ENCODE assay signal across 8 mouse cellular contexts in the genomic region with DNA sequence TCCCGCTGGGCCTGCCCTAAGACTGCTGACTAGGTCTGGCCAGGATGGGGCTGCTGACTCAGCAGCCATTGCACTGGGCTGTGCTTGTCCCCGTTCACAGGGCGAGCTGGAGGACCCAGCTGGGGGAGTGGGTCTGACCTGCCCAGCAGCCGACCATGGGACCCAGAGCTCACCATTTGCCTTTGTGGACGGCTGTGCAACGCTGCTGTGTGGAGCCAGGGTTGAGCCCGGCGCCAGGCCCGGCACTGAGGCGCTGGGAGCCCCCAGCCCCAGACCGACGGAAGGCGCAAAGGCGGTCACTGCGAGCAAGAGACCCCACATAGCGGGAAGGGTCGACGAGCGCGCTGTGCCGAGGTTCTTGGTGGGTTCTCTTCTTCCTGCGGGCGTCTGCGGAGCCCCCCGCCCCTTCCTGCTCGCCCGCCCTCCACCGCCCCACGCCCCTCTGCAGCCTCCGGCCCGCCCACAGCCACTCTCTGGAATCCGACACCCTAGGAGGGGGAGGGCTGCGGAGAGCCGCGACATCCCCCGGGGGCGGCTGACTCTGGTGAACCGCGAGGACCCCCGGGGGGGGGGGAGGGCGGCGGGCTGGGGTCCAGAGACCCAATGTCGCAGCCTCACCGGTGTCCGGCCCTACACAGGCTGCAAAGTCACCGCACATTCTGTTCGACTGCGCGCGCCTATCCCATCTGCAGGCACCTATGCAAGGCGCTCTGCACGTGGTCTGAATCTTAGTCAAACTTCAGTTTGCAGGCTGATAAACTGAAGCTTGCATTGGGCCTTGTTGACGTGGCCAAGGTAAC. TPM values are rescaled to one million over a fixed set of nuclear protein-coding genes. Genes with fewer than 3 reads are reported as not detected.
DNase-seq lines count a peak whose midpoint lies in the region; ATAC-seq and TF ChIP-seq lines count a peak whose summit lies in the region.

A gene (minus strand): TSS at position 389 of the 800 bp plus-strand sequence.

- WGBS in kidney, adult 2 months = 3% methylated on average over 46 of the region's 53 CpGs
- under 1% methylated on average over 41 of the region's 53 CpGs for WGBS in forebrain, embryonic 16.5 days
- 2% methylated on average over 37 of the region's 53 CpGs for WGBS in hindbrain, embryonic 16.5 days

- H3K9ac ChIP-seq in forebrain, embryonic 16.5 days (replicated peaks; ENCODE audit: low read depth, low read length) = peak within 1 kb of the TSS; percentile 76
- H3K9ac ChIP-seq in hindbrain, embryonic 16.5 days (ENCODE audit: low read depth, low read length) = peak within 1 kb of the TSS; percentile 80

- TF ChIP-seq CTCF in kidney, adult 2 months (conservative IDR thresholded peaks at IDR 0.05; ENCODE audit: insufficient read depth, insufficient read length, low read depth, low read length) = no peak

- H3K36me3 ChIP-seq in kidney, adult 2 months (ENCODE audit: control insufficient read depth, insufficient read depth, low read length) = no peaks in the 10 kb centered on the region
- no peaks in the 10 kb centered on the region for H3K36me3 ChIP-seq in forebrain, embryonic 16.5 days (ENCODE audit: control insufficient read depth, insufficient read depth)
- H3K36me3 ChIP-seq in hindbrain, embryonic 16.5 days (ENCODE audit: control insufficient read depth, insufficient read depth, low read length) = no peaks in the 10 kb centered on the region

- peak within 1 kb of the TSS; percentile 96 for H3K4me2 ChIP-seq in forebrain, embryonic 16.5 days (ENCODE audit: low read length)
- H3K4me2 ChIP-seq in hindbrain, embryonic 16.5 days (ENCODE audit: low read length) = peak within 1 kb of the TSS; percentile 99

- no peaks in the 10 kb centered on the region for H3K27me3 ChIP-seq in kidney, adult 2 months (replicated peaks; ENCODE audit: control insufficient read depth, insufficient read depth, low read length)
- H3K27me3 ChIP-seq in forebrain, embryonic 16.5 days (replicated peaks; ENCODE audit: control insufficient read depth, insufficient read depth, low read length) = 0 out of 2 replicates have a peak, but pooled peaks cover 2% of the 10 kb centered on the region
- peaks cover 8% of the 10 kb centered on the region for H3K27me3 ChIP-seq in hindbrain, embryonic 16.5 days (replicated peaks; ENCODE audit: control insufficient read depth, insufficient read depth, low read length)

- no peaks in the 10 kb centered on the region for H3K9me3 ChIP-seq in forebrain, embryonic 16.5 days (ENCODE audit: control insufficient read depth, low read length)
- H3K9me3 ChIP-seq in hindbrain, embryonic 16.5 days (ENCODE audit: control insufficient read depth, low read length) = no peaks in the 10 kb centered on the region

- no peak within 1 kb of the TSS for H3K27ac ChIP-seq in kidney, adult 2 months (ENCODE audit: insufficient read depth, low read depth, low read length)
- no peak within 1 kb of the TSS for H3K27ac ChIP-seq in forebrain, embryonic 16.5 days (ENCODE audit: low read length)
- H3K27ac ChIP-seq in hindbrain, embryonic 16.5 days (ENCODE audit: low read depth, low read length) = 0 out of 2 replicates have a peak within 1 kb of the TSS, but pooled peaks have one; percentile 44

- no peaks in the 10 kb centered on the region for H3K4me1 ChIP-seq in kidney, adult 2 months (ENCODE audit: control insufficient read depth, insufficient read depth, low read length)
- peaks cover 15% of the 10 kb centered on the region for H3K4me1 ChIP-seq in forebrain, embryonic 16.5 days (replicated peaks; ENCODE audit: control insufficient read depth, insufficient read depth, low read length)
- H3K4me1 ChIP-seq in hindbrain, embryonic 16.5 days (ENCODE audit: control insufficient read depth, insufficient read depth, low read depth, low read length) = peaks cover 14% of the 10 kb centered on the region

- H3K4me3 ChIP-seq in kidney, adult 2 months (ENCODE audit: insufficient read depth, low read depth, low read length) = peak within 1 kb of the TSS; percentile 29
- peak within 1 kb of the TSS; percentile 61 for H3K4me3 ChIP-seq in forebrain, embryonic 16.5 days (replicated peaks; ENCODE audit: low read length)
- peak within 1 kb of the TSS; percentile 58 for H3K4me3 ChIP-seq in hindbrain, embryonic 16.5 days (ENCODE audit: low read length)

- ATAC-seq in forebrain, embryonic 16.5 days = peak; percentile 84
- ATAC-seq in hindbrain, embryonic 16.5 days = peak; percentile 85

- peak; percentile 9 for DNase-seq in kidney, adult 2 months
- DNase-seq in kidney, adult 11 months = no peak
- DNase-seq in adrenal gland, postnatal 4 days (ENCODE audit: low spot score in 2 of 2) = no peak
- DNase-seq in lung, postnatal 4 days = peak; percentile 19 to 56
- DNase-seq in testis, postnatal 10 days (ENCODE audit: low spot score) = peak; percentile 72
- DNase-seq in layer of hippocampus, adult 18-20 months (ENCODE audit: low spot score in 2 of 2) = no peak

- no peak for TF ChIP-seq POLR2A in kidney, adult 2 months (IDR thresholded peaks at IDR 0.05; ENCODE audit: low read depth, low read length)

RNA-seq across cellular contexts. Expression of the gene that starts here (rescaled TPM):
- 14.7 and 15.0 TPM in 2 replicates for polyA plus RNA-seq in kidney, adult 2 months (2012; rRNA removed)
- 10 to 100 TPM; 18.1 to 22.0 TPM for total RNA-seq in adrenal gland, postnatal 4 days (2021)
- polyA plus RNA-seq in forebrain, embryonic 16.5 days (2015; fragmentation: Nextera tagmentation; extraction: Ambion mirVana) = 18.1 and 19.0 TPM in 2 replicates
- 33.6 and 39.3 TPM in 2 replicates for polyA plus RNA-seq in hindbrain, embryonic 16.5 days (2015; fragmentation: Nextera tagmentation; extraction: Ambion mirVana)
- 1 to 10 TPM; 5.8 to 7.3 TPM for total RNA-seq in layer of hippocampus, adult 18-20 months (2021)

Comparison
In these comparisons a context has a peak if more than half of its experiments do, and no peak if none do; other contexts are left out.
1. DNase-seq: peak in kidney, adult 2 months (single experiment), lung, postnatal 4 days (2 of 2) and testis, postnatal 10 days (single experiment); none in kidney, adult 11 months (single experiment), adrenal gland, postnatal 4 days (0 of 2) and layer of hippocampus, adult 18-20 months (0 of 2).
2. Peak in every context shown above with its lines, with median percentiles within 50 percentile points of each other: H3K4me3 ChIP-seq.